Mouse (Mus musculus): ENCODE data around the gene Zfp64. TPM values are rescaled to one million over a fixed set of nuclear protein-coding genes. Genes with fewer than 3 reads are reported as not detected.

Gene Zfp64
- polyA plus RNA-seq, 1 experiment from 2014 or later = 38.7 TPM

DNA sequence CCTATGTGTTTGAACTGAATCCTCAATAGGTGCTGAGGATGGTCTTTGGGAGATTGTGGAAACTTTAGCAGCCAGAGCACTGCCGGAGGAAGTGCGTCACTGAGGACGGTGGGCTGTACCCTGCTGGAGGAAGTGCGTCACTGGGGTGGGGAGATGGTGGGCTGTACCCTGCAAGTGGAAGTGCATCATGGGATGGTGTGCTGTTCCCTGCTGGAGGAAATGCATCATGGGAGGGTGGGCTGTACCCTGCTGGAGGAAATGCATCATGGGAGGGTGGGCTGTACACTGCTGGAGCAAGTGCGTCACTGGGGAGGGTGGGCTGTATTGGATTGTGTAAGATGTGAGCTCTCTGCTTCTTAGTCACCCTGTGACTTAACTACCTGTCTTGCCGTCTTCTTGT lies 25.5 kb upstream of the Zfp64 start:
- H3K4me2 ChIP-seq (ENCODE audit: low read length) = no peak overlapping the region
- no peaks in the 10 kb centered on the region for H3K4me1 ChIP-seq (replicated peaks; ENCODE audit: control insufficient read depth, insufficient read depth, low read length)
- 61% methylated on average over 6 of the region's 6 CpGs for WGBS
- H3K9ac ChIP-seq (ENCODE audit: low read length) = no peak overlapping the region
- no peak for ATAC-seq (replicated peaks; ENCODE audit: low FRiP score, low TSS enrichment, low read depth)
- H3K27ac ChIP-seq (ENCODE audit: low read depth) = no peak overlapping the region
- H3K27me3 ChIP-seq (replicated peaks; ENCODE audit: control insufficient read depth, insufficient read depth, low read length) = no peaks in the 10 kb centered on the region
- H3K36me3 ChIP-seq (ENCODE audit: control insufficient read depth, insufficient read depth, low read length) = no peaks in the 10 kb centered on the region
- DNase-seq (ENCODE audit: low spot score) = no peak
- no peak overlapping the region for H3K4me3 ChIP-seq (ENCODE audit: low read depth, low read length)
- no peaks in the 10 kb centered on the region for H3K9me3 ChIP-seq (ENCODE audit: control insufficient read depth, low read length)

DNA sequence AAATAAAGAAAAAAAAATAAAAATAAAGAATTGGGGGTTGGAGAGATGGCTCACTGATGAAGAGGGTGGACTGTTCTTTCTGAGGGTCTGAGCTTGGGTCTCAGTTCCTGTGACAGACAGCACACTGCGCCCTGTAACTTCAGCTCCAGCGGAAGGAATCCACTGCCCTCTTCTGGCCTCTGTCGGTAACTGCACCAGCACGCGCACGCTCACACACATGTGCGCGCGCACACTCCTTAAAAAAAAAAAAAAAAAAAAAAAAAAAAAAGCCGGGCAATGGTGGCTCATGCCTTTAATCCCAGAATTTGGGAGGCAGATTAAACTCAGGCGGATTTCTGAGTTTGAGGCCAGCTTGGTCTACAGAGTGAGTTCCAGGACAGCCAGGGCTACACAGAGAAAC lies 24.4 kb upstream of the Zfp64 start:
- Histone ChIP-seq H3K36me3 (ENCODE audit: control insufficient read depth, insufficient read depth, low read length) (no peaks in the 10 kb centered on the region), H3K27me3 (replicated peaks; ENCODE audit: control insufficient read depth, insufficient read depth, low read length) (no peaks in the 10 kb centered on the region), H3K4me3 (ENCODE audit: low read depth, low read length) (no peak overlapping the region), H3K27ac (ENCODE audit: low read depth) (no peak overlapping the region), H3K9ac (ENCODE audit: low read length) (no peak overlapping the region), H3K4me1 (replicated peaks; ENCODE audit: control insufficient read depth, insufficient read depth, low read length) (no peaks in the 10 kb centered on the region), H3K9me3 (ENCODE audit: control insufficient read depth, low read length) (no peaks in the 10 kb centered on the region), H3K4me2 (ENCODE audit: low read length) (no peak overlapping the region)
- WGBS = 67% methylated on average over 11 of the region's 11 CpGs
- DNase-seq (ENCODE audit: low spot score) (no peak), ATAC-seq (replicated peaks; ENCODE audit: low FRiP score, low TSS enrichment, low read depth) (no peak)

DNA sequence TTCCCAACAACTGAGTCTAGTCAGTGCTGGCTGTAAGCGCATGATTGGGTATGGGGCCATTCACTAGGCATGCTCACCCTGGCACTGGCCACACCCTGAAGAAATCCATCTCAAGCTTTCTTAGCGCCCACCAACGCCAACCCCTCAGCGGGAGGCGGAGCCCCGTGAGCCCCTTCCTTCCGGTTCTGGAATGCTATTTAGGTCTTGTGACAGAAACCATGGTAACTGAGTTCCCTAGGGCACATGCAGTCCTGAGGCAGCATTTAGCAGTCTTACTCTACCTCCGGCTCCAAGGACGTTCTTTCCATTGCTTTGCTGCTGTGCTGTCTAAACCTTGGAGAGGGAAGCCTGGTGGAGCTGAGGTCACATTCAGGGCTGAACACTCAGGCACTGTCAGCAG lies 22.6 kb upstream of the Zfp64 start:
- H3K4me1 ChIP-seq (replicated peaks; ENCODE audit: control insufficient read depth, insufficient read depth, low read length) = no peaks in the 10 kb centered on the region
- H3K4me3 ChIP-seq (ENCODE audit: low read depth, low read length) = no peak overlapping the region
- H3K9ac ChIP-seq (ENCODE audit: low read length) = no peak overlapping the region
- no peak overlapping the region for H3K27ac ChIP-seq (ENCODE audit: low read depth)
- no peaks in the 10 kb centered on the region for H3K36me3 ChIP-seq (ENCODE audit: control insufficient read depth, insufficient read depth, low read length)
- ATAC-seq (replicated peaks; ENCODE audit: low FRiP score, low TSS enrichment, low read depth) (no peak), DNase-seq (ENCODE audit: low spot score) (no peak)
- WGBS = 49% methylated on average over 9 of the region's 9 CpGs
- no peak overlapping the region for H3K4me2 ChIP-seq (ENCODE audit: low read length)
- no peaks in the 10 kb centered on the region for H3K9me3 ChIP-seq (ENCODE audit: control insufficient read depth, low read length)
- no peaks in the 10 kb centered on the region for H3K27me3 ChIP-seq (replicated peaks; ENCODE audit: control insufficient read depth, insufficient read depth, low read length)

DNA sequence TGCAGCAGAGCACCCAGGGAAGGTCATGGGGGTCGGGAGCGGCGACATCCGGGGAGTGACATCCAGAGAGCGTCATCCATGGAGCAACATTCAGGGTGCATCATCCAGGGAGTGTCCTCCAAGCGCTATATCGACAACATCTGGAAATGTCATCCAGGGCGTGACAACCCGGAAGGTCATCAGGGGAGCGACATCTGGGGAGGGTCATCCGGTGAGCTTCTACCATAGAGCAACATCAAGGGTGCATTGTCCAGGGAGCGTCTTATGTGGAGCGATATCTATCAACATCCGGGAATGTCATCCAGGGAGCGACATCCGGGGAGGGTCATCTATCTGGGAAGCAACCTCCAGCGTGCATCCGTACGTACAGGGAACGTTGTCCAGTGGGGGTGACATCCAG lies 14.7 kb upstream of the Zfp64 start:
- Histone ChIP-seq H3K27ac (ENCODE audit: low read depth) (no peak overlapping the region), H3K9ac (ENCODE audit: low read length) (no peak overlapping the region), H3K4me3 (ENCODE audit: low read depth, low read length) (no peak overlapping the region), H3K36me3 (ENCODE audit: control insufficient read depth, insufficient read depth, low read length) (no peaks in the 10 kb centered on the region), H3K9me3 (ENCODE audit: control insufficient read depth, low read length) (peaks cover 7% of the 10 kb centered on the region; the same call in 1 of the 2 replicates), H3K4me2 (ENCODE audit: low read length) (no peak overlapping the region), H3K4me1 (replicated peaks; ENCODE audit: control insufficient read depth, insufficient read depth, low read length) (no peaks in the 10 kb centered on the region), H3K27me3 (replicated peaks; ENCODE audit: control insufficient read depth, insufficient read depth, low read length) (no peaks in the 10 kb centered on the region)
- ATAC-seq (replicated peaks; ENCODE audit: low FRiP score, low TSS enrichment, low read depth) (no peak), DNase-seq (ENCODE audit: low spot score) (no peak)
- 95% methylated on average over 20 of the region's 20 CpGs for WGBS

- H3K4me1 ChIP-seq (replicated peaks; ENCODE audit: control insufficient read depth, insufficient read depth, low read length) = no peaks in the 10 kb centered on the region
- ATAC-seq (replicated peaks; ENCODE audit: low FRiP score, low TSS enrichment, low read depth) (no peak), DNase-seq (ENCODE audit: low spot score) (no peak)
- H3K4me2 ChIP-seq (ENCODE audit: low read length) = no peak overlapping the region
- no peak overlapping the region for H3K4me3 ChIP-seq (ENCODE audit: low read depth, low read length)
- no peak overlapping the region for H3K27ac ChIP-seq (ENCODE audit: low read depth)
- no peaks in the 10 kb centered on the region for H3K36me3 ChIP-seq (ENCODE audit: control insufficient read depth, insufficient read depth, low read length)
- H3K27me3 ChIP-seq (replicated peaks; ENCODE audit: control insufficient read depth, insufficient read depth, low read length) = no peaks in the 10 kb centered on the region
- WGBS = 85% methylated on average over 12 of the region's 12 CpGs
- no peak overlapping the region for H3K9ac ChIP-seq (ENCODE audit: low read length)
- peaks cover 7% of the 10 kb centered on the region; the same call in 1 of the 2 replicates for H3K9me3 ChIP-seq (ENCODE audit: control insufficient read depth, low read length)
These were observed 12.9 kb upstream of the Zfp64 start for GRCm38 (mm10) chr2:168968136-168968925.

- no peak for ATAC-seq (replicated peaks; ENCODE audit: low FRiP score, low TSS enrichment, low read depth)
- WGBS = 76% methylated on average over 6 of the region's 6 CpGs
- Histone ChIP-seq H3K27ac (ENCODE audit: low read depth) (no peak overlapping the region), H3K4me1 (replicated peaks; ENCODE audit: control insufficient read depth, insufficient read depth, low read length) (no peaks in the 10 kb centered on the region), H3K36me3 (ENCODE audit: control insufficient read depth, insufficient read depth, low read length) (no peaks in the 10 kb centered on the region), H3K9me3 (ENCODE audit: control insufficient read depth, low read length) (peaks cover 7% of the 10 kb centered on the region; the same call in 1 of the 2 replicates), H3K9ac (ENCODE audit: low read length) (no peak overlapping the region), H3K27me3 (replicated peaks; ENCODE audit: control insufficient read depth, insufficient read depth, low read length) (no peaks in the 10 kb centered on the region), H3K4me2 (ENCODE audit: low read length) (no peak overlapping the region), H3K4me3 (ENCODE audit: low read depth, low read length) (no peak overlapping the region)
- DNase-seq (ENCODE audit: low spot score) = no peak
These were observed 11.1 kb upstream of the Zfp64 start for GRCm38 (mm10) chr2:168966525-168966924.

- H3K27me3 ChIP-seq (replicated peaks; ENCODE audit: control insufficient read depth, insufficient read depth, low read length) = no peaks in the 10 kb centered on the region
- H3K4me2 ChIP-seq (ENCODE audit: low read length) = no peak overlapping the region
- H3K9me3 ChIP-seq (ENCODE audit: control insufficient read depth, low read length) = peaks cover 7% of the 10 kb centered on the region; the same call in 1 of the 2 replicates
- no peaks in the 10 kb centered on the region for H3K36me3 ChIP-seq (ENCODE audit: control insufficient read depth, insufficient read depth, low read length)
- H3K9ac ChIP-seq (ENCODE audit: low read length) = no peak overlapping the region
- DNase-seq (ENCODE audit: low spot score) (no peak), ATAC-seq (replicated peaks; ENCODE audit: low FRiP score, low TSS enrichment, low read depth) (no peak)
- H3K27ac ChIP-seq (ENCODE audit: low read depth) = no peak overlapping the region
- WGBS = 97% methylated on average over 5 of the region's 5 CpGs
- no peak overlapping the region for H3K4me3 ChIP-seq (ENCODE audit: low read depth, low read length)
- H3K4me1 ChIP-seq (replicated peaks; ENCODE audit: control insufficient read depth, insufficient read depth, low read length) = no peaks in the 10 kb centered on the region
These were observed 9.5 kb upstream of the Zfp64 start for GRCm38 (mm10) chr2:168964849-168965248.

- Histone ChIP-seq H3K27ac (ENCODE audit: low read depth) (no peak overlapping the region), H3K4me1 (replicated peaks; ENCODE audit: control insufficient read depth, insufficient read depth, low read length) (no peaks in the 10 kb centered on the region), H3K4me3 (ENCODE audit: low read depth, low read length) (no peak overlapping the region), H3K4me2 (ENCODE audit: low read length) (no peak overlapping the region), H3K36me3 (ENCODE audit: control insufficient read depth, insufficient read depth, low read length) (no peaks in the 10 kb centered on the region), H3K27me3 (replicated peaks; ENCODE audit: control insufficient read depth, insufficient read depth, low read length) (no peaks in the 10 kb centered on the region), H3K9me3 (ENCODE audit: control insufficient read depth, low read length) (peaks cover 7% of the 10 kb centered on the region; the same call in 1 of the 2 replicates), H3K9ac (ENCODE audit: low read length) (no peak overlapping the region)
- no peak for ATAC-seq (replicated peaks; ENCODE audit: low FRiP score, low TSS enrichment, low read depth)
- 92% methylated on average over 4 of the region's 4 CpGs for WGBS
- no peak for DNase-seq (ENCODE audit: low spot score)
These were observed 6.6 kb upstream of the Zfp64 start for GRCm38 (mm10) chr2:168961729-168962666.

Data from intestine, embryonic 14.5 days (tissue).